Mouse (Mus musculus) hindbrain, embryonic 13.5 days (tissue): ENCODE data around the gene St3gal5. TPM values are rescaled to one million over a fixed set of nuclear protein-coding genes. Genes with fewer than 3 reads are reported as not detected.
A peak's percentile ranks its signal among the peaks of the same experiment; 100 is the strongest.
"Not testable (repeated sequence)": the region's sequence is repeated elsewhere in the genome, so short reads cannot be mapped to it uniquely, and the experiment has no call there.

ENCODE experiments used
- ATAC-seq: fragments of 200-750 bp; cut with Nextera tagmentation; 2 replicates; pipeline ENCODE4 v1.8.0; 2017; ENCODE audit warnings: moderate TSS enrichment; ENCODE audit not compliant: low FRiP score
- H3K27ac ChIP-seq: fragments of 300-500 bp; sonication (generic); 2 replicates; pipeline ENCODE4 v1.5.1; 2015; ENCODE audit warnings: inconsistent platforms, mild to moderate bottlenecking, moderate library complexity
- H3K27me3 ChIP-seq: fragments of 300-500 bp; sonication (generic); 2 replicates; pipeline ENCODE4 v1.6.1; 2015; ENCODE audit warnings: mild to moderate bottlenecking, inconsistent platforms
- H3K36me3 ChIP-seq: fragments of 300-500 bp; sonication (generic); 2 replicates; pipeline ENCODE4 v1.6.1; 2015; ENCODE audit warnings: mild to moderate bottlenecking, inconsistent platforms
- H3K4me1 ChIP-seq: fragments of 300-500 bp; sonication (generic); replicated peaks from 2 replicates; pipeline ENCODE4 v1.6.1; 2015; ENCODE audit warnings: inconsistent platforms
- H3K4me2 ChIP-seq: fragments of 300-500 bp; sonication (generic); 2 replicates; pipeline ENCODE4 v1.6.1; 2015; ENCODE audit warnings: inconsistent platforms, mild to moderate bottlenecking, moderate library complexity
- H3K4me3 ChIP-seq: fragments of 300-500 bp; sonication (generic); 2 replicates; pipeline ENCODE4 v1.5.1; 2015; ENCODE audit warnings: mild to moderate bottlenecking, inconsistent platforms
- H3K9ac ChIP-seq: fragments of 300-500 bp; sonication (generic); 2 replicates; pipeline ENCODE4 v1.6.1; 2015; ENCODE audit warnings: mild to moderate bottlenecking, inconsistent platforms
- H3K9me3 ChIP-seq: fragments of 300-500 bp; sonication (generic); 2 replicates; pipeline ENCODE4 v1.6.1; 2016; ENCODE audit warnings: inconsistent platforms
- WGBS: fragments of 180-500 bp; shearing (Covaris S2); methylation state at CpG from one replicate; pipeline ENCODE4 v1.1.7; 2015; 5-methylcytosine and 5-hydroxymethylcytosine counted together
- polyA plus RNA-seq: library from polyadenylated mRNA; unstranded; fragments of >200 nt; fragmentation: Nextera tagmentation; extraction: Ambion mirVana; gene quantifications from 2 replicates; pipeline ENCODE4 v1.2.1, GENCODE M21; 2015

The St3gal5 gene
- 52.9 and 53.9 TPM in 2 replicates for polyA plus RNA-seq

- Histone ChIP-seq H3K9ac (peak within 1 kb of the TSS; percentile 90), H3K4me3 (peak within 1 kb of the TSS; percentile 66), H3K4me1 (peaks cover 41% of the 10 kb centered on the region), H3K27ac (peak within 1 kb of the TSS; percentile 93), H3K9me3 (no peaks in the 10 kb centered on the region), H3K27me3 (no peaks in the 10 kb centered on the region), H3K4me2 (peak within 1 kb of the TSS; percentile 83), H3K36me3 (no peaks in the 10 kb centered on the region)
- 1% methylated on average over 62 of the region's 81 CpGs for WGBS
- peak; percentile 98 for ATAC-seq
Observed at GRCm38 (mm10) chr6:72097181-72097995, at the start of gene St3gal5. St3gal5 (plus strand) TSS chr6:72097592.

GRCm38 (mm10) chr6:72048643-72049042 lies 48.7 kb upstream of the St3gal5 start:
- no peak for ATAC-seq
- Histone ChIP-seq H3K9me3 (no peaks in the 10 kb centered on the region), H3K36me3 (no peaks in the 10 kb centered on the region), H3K4me2 (no peak overlapping the region), H3K27me3 (no peaks in the 10 kb centered on the region), H3K4me1 (0 out of 2 replicates have a peak, but pooled peaks cover 5% of the 10 kb centered on the region), H3K4me3 (no peak overlapping the region), H3K9ac (no peak overlapping the region), H3K27ac (no peak overlapping the region)
- WGBS, result 91% methylated on average over 5 of the region's 5 CpGs

GRCm38 (mm10) chr6:72049941-72050340 lies 47.5 kb upstream of the St3gal5 start:
- Histone ChIP-seq H3K27ac (no peak overlapping the region), H3K9ac (no peak overlapping the region), H3K4me1 (0 out of 2 replicates have a peak, but pooled peaks cover 5% of the 10 kb centered on the region), H3K27me3 (no peaks in the 10 kb centered on the region), H3K4me3 (no peak overlapping the region), H3K9me3 (no peaks in the 10 kb centered on the region), H3K36me3 (no peaks in the 10 kb centered on the region), H3K4me2 (no peak overlapping the region)
- no peak for ATAC-seq
- 65% methylated on average over 6 of the region's 6 CpGs for WGBS

GRCm38 (mm10) chr6:72050827-72051226 lies 46.6 kb upstream of the St3gal5 start:
- no peaks in the 10 kb centered on the region for H3K27me3 ChIP-seq
- no peak overlapping the region for H3K27ac ChIP-seq
- H3K36me3 ChIP-seq, result no peaks in the 10 kb centered on the region
- no peak overlapping the region for H3K9ac ChIP-seq
- no peaks in the 10 kb centered on the region for H3K9me3 ChIP-seq
- H3K4me2 ChIP-seq, result no peak overlapping the region
- 65% methylated on average over 7 of the region's 7 CpGs for WGBS
- 0 out of 2 replicates have a peak, but pooled peaks cover 5% of the 10 kb centered on the region for H3K4me1 ChIP-seq
- H3K4me3 ChIP-seq, result no peak overlapping the region
- ATAC-seq, result no peak

- H3K36me3 ChIP-seq, result no peaks in the 10 kb centered on the region
- H3K27me3 ChIP-seq, result no peaks in the 10 kb centered on the region
- H3K4me3 ChIP-seq, result no peak overlapping the region
- WGBS, result 91% methylated on average over 2 of the region's 2 CpGs
- no peak for ATAC-seq
- H3K9me3 ChIP-seq, result no peaks in the 10 kb centered on the region
- H3K4me1 ChIP-seq, result 0 out of 2 replicates have a peak, but pooled peaks cover 5% of the 10 kb centered on the region
- no peak overlapping the region for H3K4me2 ChIP-seq
- no peak overlapping the region for H3K27ac ChIP-seq
- H3K9ac ChIP-seq, result no peak overlapping the region
Observed at GRCm38 (mm10) chr6:72051247-72051646, 46.1 kb upstream of the St3gal5 start.

DNA sequence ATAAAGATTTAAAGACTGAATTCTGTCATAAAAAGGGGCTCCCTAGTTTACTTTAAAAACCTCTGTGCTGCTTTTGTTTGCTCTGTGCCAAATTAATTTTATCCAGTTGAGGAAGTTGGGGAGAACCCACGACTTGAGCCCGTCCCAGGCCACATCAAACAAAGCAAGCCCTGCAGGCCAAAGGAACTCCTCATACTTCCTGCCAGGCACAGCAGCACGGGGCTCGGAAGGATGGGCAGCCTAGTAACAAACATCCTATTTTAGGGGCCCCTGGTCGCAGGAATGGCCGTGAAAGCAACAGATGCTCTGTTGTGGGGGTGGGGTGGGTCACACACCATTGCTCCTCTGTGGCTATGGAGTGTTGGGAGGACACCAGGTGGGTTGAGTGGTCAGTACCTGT lies 45.6 kb upstream of the St3gal5 start:
- WGBS, result 64% methylated on average over 6 of the region's 6 CpGs
- Histone ChIP-seq H3K27ac (no peak overlapping the region), H3K4me3 (no peak overlapping the region), H3K9ac (no peak overlapping the region), H3K9me3 (no peaks in the 10 kb centered on the region), H3K4me1 (0 out of 2 replicates have a peak, but pooled peaks cover 5% of the 10 kb centered on the region), H3K27me3 (no peaks in the 10 kb centered on the region), H3K36me3 (no peaks in the 10 kb centered on the region), H3K4me2 (no peak overlapping the region)
- no peak for ATAC-seq

DNA sequence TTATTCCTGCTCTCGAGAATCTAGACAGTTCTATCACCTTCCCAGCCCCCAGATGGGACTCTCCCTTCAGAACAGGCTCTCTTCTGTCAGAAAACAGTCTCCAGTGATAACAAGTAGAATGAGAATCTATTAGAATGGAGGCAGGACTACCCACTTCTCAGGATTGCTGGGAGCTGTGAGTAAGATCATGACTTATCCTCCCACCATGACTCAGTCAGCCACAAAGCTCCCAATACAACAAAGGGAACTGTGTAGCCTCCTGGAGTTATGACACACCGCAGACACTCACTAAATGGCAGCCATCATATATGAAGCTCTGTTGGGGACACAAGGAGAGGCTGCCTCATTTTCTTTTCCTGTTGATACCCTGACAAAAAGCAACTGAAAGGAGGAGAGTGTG lies 40.8 kb upstream of the St3gal5 start:
- Histone ChIP-seq H3K9me3 (no peaks in the 10 kb centered on the region), H3K36me3 (no peaks in the 10 kb centered on the region), H3K9ac (no peak overlapping the region), H3K4me3 (no peak overlapping the region), H3K4me1 (no peaks in the 10 kb centered on the region), H3K27ac (no peak overlapping the region), H3K27me3 (no peaks in the 10 kb centered on the region), H3K4me2 (no peak overlapping the region)
- no peak for ATAC-seq
- WGBS, result 84% methylated on average over 2 of the region's 2 CpGs

GRCm38 (mm10) chr6:72058398-72058889 lies 38.9 kb upstream of the St3gal5 start:
- WGBS, result 87% methylated on average over 9 of the region's 9 CpGs
- H3K4me3 ChIP-seq, result no peak overlapping the region

DNA sequence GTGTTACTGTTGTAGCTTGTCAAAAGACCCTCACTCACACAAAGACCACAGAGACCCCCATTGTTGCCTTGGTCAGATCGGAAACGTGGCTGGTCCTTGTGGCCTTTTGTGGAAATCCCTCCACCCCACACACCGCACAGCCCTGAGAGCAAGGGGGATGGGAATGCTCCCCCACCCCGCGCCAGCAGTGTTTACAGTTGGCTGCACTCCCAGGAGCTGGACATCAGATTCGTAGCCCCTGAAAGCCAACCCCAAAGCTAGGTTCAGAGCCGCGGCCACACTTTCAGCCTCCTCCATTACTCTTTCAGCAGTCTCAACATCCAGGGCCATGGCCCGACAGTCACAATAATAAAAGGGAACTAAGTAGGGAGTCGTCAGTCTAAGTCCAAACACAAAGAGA lies 36.7 kb upstream of the St3gal5 start:
- not testable (repeated sequence) for H3K27ac ChIP-seq, H3K4me1 ChIP-seq, H3K9me3 ChIP-seq, H3K4me3 ChIP-seq, H3K27me3 ChIP-seq, H3K4me2 ChIP-seq, ATAC-seq, H3K36me3 ChIP-seq, H3K9ac ChIP-seq
- WGBS, result 50% methylated on average over 10 of the region's 10 CpGs

More at GRCm38 (mm10) chr6:72058398-72058889, 38.9 kb upstream of the St3gal5 start:
- Histone ChIP-seq H3K4me2 (no peak overlapping the region), H3K9me3 (no peaks in the 10 kb centered on the region), H3K36me3 (no peaks in the 10 kb centered on the region), H3K4me1 (no peaks in the 10 kb centered on the region), H3K27me3 (no peaks in the 10 kb centered on the region), H3K27ac (no peak overlapping the region), H3K9ac (no peak overlapping the region)
- ATAC-seq, result no peak

GRCm38 (mm10) chr6:72063718-72064117 lies 33.7 kb upstream of the St3gal5 start:
- ATAC-seq, result no peak
- H3K36me3 ChIP-seq, result no peaks in the 10 kb centered on the region
- H3K9me3 ChIP-seq, result no peaks in the 10 kb centered on the region
- H3K4me2 ChIP-seq, result no peak overlapping the region
- WGBS, result 86% methylated on average over 6 of the region's 6 CpGs
- H3K9ac ChIP-seq, result no peak overlapping the region
- no peak overlapping the region for H3K4me3 ChIP-seq
- no peak overlapping the region for H3K27ac ChIP-seq
- no peaks in the 10 kb centered on the region for H3K4me1 ChIP-seq
- H3K27me3 ChIP-seq, result no peaks in the 10 kb centered on the region

- Histone ChIP-seq H3K4me2 (no peak overlapping the region), H3K27ac (no peak overlapping the region), H3K27me3 (no peaks in the 10 kb centered on the region), H3K9me3 (no peaks in the 10 kb centered on the region), H3K36me3 (no peaks in the 10 kb centered on the region), H3K4me1 (no peaks in the 10 kb centered on the region), H3K4me3 (no peak overlapping the region), H3K9ac (no peak overlapping the region)
- WGBS, result 60% methylated on average over 9 of the region's 10 CpGs
- no peak for ATAC-seq
Observed at GRCm38 (mm10) chr6:72065988-72066387, 31.4 kb upstream of the St3gal5 start.

GRCm38 (mm10) chr6:72068436-72068835 lies 29.0 kb upstream of the St3gal5 start:
- Histone ChIP-seq H3K4me1 (no peaks in the 10 kb centered on the region), H3K9me3 (no peaks in the 10 kb centered on the region), H3K36me3 (no peaks in the 10 kb centered on the region), H3K4me3 (no peak overlapping the region), H3K4me2 (no peak overlapping the region), H3K9ac (no peak overlapping the region), H3K27ac (no peak overlapping the region), H3K27me3 (no peaks in the 10 kb centered on the region)
- ATAC-seq, result no peak
- WGBS, result 91% methylated on average over 4 of the region's 4 CpGs
